Mouse (Mus musculus) mature B cell (primary cell): ENCODE results near the gene Palld.

Source experiments
- in situ Hi-C: fragments of 300-500 bp; cut with MboI; formaldehyde crosslinking; loops from 2 replicates; pipeline ENCODE4 v1.14.3; 2019

The Palld gene

DNA sequence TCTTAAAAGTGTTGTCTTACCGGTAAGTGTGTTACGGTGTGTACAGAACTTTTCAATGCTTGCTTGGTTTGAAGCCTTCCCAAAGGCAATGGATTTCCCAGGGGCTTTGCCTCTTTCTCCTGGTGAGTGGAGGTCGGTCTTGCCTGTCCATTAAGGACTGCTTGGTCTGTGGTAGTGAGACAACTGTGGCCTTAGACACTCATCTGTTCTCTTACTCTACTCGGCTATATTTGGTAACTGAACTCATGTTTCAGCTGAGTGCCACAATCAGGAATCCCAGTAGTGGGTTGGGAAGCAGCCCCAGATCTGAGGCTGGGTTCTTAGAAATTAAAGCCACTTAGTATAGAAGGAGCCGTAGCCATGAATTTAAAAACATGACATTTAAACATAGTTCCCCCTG, at the start of gene Palld:
Gene Palld (minus strand): TSS at position 170 of the 400 bp plus-strand sequence.
- in situ Hi-C loops = no loop called here

DNA sequence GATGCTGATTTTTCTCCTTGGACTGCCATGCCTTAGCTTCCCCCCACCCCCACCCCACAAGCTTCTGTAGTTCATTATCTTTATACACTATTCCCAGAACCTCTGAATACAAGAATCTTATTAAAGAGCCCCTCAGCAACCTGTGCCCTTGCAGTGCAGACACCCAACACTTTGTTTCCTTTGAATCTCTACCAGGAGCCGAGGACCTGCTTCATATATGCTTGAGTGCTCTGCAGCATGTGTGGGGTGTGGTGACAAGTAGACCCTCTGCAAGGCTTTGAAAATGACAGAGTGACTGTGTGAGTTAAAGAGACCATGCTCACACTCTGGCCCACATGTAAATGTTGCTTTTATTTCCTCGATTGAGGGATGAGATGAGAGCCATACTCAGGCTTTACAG, 35.1 kb upstream of the Palld start:
- in situ Hi-C loops = no loop called here

DNA sequence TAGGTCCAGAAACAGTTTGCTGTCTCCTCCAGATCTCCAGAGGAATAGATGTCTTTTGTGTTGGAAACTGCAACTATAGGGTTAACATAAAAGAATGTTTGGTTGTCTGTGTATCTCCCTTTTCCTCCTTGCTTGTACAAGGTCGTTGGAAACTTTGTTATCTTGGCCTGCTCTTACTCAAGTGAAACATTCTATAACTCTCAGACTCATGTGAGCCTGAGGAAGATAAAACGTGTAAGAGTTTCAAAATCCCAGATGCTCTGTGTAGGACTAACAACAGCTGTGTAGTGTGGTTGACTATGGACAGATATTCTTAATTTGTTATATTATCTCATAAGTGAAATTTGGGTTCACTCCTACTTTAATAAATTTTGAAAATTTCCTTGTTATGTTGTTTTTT, 30.8 kb upstream of the Palld start:
- in situ Hi-C loops = no loop called here

DNA sequence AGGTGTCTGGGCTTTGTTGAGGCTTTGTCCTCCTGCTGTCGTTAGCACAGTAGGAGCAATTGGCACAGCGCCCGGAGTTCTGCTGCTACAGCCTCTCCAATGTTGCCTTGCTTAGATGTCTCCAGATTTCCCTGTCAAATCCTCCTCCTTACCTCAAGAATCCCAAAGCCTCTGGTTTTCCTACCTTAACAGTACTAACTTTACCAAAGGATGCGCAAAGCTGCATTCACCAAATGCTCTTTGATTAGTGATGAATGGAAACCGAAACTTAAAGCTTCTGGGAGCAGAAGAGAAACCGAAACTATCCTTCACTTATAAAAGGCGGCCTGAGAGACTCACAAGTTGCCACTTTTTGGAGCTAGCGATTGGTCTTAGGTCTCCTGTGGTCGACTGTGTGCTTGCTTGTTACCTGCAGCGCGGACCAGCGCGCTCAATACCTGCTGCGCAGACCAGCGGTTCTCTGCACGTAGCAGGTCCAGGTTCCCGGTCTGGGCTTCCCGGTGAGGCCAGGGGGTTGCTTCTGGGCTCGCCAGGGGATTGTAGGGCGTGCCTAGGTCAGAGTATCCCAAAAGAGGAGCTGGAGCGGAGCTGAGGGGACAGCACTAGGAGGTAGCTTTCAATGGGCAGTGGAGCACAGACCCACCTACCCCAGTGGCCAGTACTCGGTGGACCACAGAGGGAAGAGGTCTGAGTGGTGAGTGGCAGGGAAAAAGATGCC, 25.4 kb upstream of the Palld start, which contains the start of gene Ddx60:
Gene Ddx60 (plus strand): TSS at position 311 of the 718 bp plus-strand sequence.
- in situ Hi-C loops = no loop called here

DNA sequence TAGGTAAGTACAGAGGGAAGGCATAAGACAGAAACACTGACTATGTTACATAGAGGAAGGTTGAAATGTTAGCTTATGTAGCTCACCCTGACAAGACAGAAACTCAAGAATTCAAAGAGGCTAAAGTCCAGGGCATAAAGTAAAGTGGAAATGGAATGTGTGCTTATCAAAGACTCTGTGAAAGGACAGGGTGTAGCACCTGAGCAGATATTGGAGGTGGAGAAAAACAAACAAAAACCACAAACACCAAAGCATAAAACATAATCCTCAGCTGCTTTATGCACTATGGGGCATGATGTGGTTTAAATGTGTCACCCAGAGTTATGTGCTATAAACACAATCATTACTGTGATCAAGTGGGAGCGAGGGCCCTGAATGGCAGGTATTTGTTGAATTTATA, 22.0 kb upstream of the Palld start:
- in situ Hi-C loops = no loop called here

DNA sequence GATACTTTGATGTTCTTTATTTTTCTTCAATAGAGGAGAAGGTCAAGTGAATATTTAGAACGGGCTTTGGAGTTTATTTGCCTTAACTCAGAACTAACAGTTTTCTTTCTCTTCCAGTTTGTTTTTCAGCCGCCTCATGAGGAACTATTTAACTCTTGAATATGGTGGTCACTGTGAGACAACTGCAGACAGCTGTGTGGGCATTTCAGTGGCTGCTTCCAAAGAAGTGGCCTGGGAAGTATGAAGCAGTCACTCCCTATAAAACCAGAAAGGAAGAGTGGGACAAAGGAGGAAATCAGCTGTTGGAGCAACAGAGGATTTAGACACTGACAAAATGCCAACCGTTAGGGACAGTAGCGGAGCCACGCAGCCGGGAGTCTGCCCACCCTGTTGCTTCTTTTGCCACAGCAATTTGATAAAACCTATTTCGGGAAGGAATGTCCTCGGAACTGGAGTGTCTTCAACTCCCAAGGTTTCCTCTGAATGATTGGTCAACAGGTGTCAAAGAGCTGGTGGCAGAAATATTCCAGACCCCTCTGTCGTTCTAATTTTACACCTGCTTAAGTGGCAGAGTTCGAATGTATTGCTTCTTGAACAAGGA, 19.1 kb upstream of the Palld start:
- in situ Hi-C loops = no loop called here

DNA sequence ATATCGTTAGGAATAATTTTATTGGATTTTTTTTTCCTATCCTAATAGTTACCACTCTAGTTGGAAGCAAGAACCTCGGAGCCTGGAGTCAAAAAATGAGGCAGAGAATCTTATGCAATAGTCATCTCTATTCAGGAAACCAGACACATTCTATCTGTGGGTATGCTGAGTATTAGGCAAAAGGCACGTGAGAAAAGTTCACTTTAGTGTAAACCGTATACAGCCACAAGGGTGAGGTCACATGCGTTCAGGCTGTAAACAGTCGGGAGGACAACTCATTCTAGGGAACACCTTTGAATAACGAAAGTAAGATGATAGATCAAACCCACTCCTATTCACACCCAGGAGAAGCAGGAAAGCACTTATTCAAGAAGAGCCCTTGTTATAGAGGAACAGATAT, 17.9 kb upstream of the Palld start:
- in situ Hi-C loops = no loop called here

DNA sequence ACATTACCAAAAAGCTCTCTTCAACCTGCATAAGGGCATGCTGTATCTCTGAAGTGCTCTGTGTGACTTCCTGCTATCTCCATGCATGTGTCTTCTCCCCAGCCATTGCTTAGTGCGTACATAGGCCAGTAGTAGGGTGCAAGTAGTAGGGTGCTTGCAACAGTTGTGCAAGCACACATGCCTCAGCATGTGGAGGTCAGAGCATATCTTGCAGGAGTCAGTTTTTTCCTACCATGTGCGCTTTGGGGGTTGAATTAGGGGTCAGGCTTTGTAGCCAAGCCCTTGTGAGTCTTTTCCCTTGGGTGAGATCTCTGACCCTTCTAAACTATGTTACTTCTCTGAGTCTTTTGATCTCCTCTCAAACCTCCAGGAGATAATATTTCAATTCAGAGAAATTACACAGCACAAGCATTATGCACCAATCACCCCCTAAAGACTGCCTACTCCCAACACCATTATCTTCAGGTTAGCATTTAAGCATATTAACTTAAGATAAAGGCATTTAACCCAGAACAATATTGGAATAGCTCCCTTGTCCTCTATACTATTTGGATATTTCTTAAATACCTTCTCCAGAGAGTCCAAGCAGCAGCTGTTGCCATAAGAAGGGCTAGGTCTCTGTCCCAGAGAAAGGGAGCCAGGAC, 16.8 kb upstream of the Palld start:
- in situ Hi-C loops = no loop called here

DNA sequence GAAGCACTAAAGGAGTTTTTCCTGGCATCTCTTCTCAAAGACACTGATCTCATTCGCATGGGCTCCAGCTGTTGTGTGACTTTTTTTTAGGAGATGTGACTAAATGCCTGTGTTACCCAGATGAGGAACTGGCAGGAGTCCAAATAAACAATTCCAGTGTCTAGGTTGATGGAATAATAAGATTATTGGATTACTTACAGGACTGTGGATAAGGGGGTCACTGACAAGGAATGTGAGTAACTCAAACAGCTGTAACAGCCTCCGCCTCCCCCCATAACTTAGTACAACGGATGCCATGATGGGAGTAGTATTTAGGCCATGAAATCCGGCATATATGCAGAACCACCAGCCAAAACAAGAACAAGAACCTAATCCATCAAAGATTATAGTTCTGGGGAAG, 14.8 kb upstream of the Palld start:
- in situ Hi-C loops = no loop called here

DNA sequence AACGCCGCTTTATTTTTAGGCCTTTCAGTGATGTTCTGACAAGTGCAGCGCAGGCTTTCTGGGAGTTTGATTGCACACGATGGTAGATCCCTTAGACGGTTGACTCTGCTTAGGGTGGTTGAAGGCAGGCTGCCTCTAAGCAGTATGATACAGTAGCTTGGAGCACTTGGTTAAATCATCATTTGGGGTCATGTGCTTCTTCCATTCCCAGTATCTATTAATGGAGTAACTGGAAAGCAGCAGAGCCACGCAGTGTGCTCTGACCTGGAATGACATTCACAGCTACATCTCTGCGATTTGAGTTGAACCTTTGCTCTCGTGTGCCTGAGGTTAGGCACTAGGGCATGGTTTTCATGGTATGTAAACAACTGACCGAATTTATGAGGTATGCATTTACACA, 11.5 kb upstream of the Palld start:
- in situ Hi-C loops = no loop called here

DNA sequence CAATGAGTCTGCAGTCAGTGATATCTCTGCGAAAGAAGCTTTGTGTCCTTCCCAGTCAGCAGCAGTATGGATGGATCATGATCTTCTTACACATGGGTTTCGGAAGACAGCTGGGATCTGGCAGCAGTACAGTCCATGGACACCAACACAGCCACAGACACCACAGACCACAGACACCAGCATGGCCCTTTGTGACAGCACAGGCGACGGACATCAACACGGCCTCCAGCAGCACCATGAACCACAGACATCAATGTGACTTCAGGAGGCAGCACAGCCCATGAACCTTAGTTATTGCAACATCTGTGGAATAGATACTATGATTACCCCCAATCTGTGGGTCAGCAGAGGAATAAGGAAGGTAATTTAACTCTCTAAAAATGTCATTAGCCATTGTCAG, 10.3 kb upstream of the Palld start:
- in situ Hi-C loops = no loop called here

DNA sequence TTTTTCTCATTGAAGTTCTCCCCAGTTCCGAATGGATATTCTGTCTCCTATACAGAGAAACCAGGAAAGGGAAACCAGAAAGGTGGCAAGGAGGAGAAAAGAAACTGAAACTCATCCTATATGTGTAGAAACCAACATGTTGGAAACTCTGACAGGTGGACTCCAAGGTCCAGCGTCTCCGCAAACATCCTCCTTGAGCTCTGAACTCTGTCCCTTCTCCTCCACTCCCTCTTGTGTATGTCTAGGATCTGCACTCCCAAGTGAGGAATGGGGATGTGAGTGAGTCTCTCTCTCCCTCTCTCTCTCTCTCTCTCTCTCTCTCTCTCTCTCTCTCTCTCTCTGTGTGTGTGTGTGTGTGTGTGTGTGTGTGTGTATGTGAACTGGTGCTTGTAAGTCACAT, 6.8 kb upstream of the Palld start:
- in situ Hi-C loops = no loop called here

DNA sequence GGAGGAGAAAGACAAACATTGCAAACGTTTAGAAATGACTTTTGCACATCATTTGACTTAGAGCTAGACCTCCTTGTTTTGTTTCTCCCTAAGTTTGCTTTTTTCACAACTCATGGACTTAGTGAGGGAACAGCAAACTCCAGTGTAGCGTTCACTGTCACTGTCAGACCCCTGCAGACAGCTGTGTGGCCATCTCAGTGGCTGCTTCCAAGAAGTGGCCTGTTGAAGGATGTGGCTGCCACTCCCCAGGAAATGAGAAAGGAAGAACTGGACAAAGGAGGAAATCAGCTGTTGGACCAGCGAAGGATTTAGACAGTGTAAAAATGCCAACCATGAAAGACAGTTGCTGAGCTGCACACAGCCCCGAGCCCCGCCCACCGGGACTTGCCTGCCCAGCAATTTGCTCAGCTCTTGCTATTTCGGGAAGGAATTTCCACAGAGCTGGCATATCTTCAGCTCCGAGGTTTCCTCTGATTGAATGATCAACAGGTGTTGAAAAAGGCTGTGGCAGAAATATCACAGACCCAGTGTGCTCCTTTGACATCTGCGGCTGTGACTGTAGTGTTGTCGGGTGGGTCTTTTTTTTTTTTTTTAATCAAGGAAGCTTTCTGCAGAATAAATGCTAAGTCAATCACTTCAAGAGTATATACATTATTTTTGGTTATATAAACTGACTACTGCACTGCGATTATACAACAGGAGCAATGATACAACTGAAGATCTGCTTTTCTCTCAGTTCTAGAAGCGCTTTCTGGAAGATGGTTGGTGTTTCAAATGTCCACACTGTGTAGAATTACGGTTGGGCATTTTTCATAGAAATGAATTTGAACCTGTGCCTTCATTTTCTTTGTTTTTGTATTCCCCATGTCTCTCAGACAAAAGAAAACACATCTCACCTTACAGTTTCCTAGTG, 6.1 kb upstream of the Palld start:
- in situ Hi-C loops = no loop called here

DNA sequence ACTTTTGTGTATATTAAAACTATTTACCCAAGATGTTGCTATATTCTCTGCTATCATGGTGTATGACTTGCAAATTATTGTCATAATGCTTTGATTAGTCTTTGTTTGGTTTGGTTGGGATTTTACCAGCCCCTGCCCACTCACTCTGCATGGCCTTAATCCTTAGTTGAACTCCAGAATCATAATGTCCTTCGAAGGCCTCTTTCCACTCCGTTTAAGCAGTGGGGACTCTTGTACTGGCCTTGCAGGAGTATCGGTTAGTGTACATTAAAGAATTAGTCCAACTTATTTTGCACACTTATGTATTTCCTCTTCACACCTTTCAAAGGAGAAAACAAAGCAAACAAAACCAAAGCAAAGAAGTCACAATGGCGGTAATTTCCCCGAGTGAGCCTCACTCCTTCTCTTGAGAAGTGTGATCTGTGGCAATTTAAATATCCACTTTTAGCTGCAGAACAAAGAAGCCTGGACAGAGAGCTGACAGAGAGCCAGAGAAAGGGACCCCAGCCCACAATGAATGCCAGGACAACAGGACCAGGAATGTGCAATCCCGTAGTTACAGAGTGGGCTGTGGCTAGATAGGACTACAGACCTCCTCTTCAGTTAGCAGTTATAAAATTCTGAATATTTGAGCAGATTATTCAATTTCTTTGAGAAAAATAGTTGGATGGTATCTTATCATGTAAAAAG, 1.3 kb downstream of the Palld start:
- in situ Hi-C loops = no loop called here

DNA sequence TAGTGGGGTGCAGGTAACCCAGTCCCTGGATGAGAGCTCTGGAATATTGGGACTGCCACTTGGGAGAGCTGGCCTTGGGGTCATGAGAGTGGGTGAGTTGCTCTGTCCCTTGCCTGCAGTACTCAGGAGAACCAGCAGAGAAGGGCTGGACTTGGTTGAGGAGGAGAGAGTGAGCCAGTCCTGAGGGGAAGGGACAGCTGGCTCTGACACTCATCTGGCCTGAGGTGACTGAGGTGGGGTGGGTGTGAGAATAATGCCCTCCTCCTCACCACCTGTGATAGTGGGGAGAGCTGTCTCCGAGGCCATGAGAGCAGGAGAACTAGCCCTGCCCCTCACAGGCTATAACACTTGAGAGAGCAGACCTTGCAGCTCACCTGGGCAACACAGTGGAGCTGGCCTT, 5.1 kb downstream of the Palld start:
- in situ Hi-C loops = no loop called here

DNA sequence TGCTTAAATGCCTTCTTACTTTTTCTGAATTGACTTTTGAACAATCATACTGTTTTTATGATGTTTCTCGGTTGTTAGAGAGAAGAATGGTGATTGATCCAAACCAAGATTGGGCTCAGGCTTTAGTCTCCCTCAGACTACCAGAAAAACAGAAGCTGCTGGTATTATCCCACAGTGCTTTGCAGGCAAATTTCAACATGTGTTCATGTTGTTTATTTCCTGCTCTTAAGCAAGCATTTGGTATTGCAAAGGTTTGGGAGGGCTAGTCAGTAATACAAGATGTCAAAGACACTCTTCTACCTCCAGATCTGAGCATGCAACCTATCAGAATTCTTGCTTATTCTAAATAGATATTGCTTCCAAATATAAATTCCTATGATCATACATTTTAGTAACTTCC, 5.7 kb downstream of the Palld start:
- in situ Hi-C loops = no loop called here

DNA sequence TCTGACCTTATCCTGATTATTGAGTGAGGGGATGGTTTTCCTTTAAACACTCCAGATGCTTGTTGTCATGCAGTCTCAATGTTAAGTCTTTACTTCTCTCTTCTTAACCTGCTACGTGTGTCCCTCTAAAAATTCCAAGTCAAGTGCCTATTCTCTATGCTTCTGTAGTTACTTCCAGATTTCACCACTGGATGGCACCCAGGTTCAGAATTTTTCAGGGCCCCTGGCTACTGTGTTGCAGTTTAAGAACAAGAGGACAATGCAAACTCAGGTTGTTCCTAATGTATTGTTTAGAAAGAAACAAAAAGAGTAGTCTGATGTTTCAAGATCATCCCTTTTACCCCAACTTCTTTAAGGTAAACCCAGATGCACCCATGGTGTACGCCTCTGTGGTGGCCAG, 8.4 kb downstream of the Palld start:
- in situ Hi-C loops = no loop called here

DNA sequence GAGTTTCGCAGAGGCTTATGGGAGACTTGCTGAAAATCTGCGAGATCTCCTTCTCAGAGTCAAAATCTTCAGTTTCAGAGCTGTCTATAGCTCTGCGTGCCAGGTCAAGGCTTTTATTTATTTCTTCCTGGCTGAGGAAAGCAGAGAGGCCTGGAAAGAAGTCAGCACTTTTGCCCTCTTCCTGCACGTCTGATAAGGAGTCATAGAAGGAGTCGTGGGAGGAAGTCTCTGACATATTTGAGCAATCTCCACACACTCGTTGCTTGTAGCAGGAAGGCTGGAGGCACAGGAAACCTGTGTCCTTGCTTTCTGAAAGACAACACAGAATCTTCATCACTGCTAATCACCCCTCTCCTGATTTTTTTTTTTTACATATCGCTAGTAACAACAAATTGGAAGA, 24.9 kb downstream of the Palld start:
- in situ Hi-C loops = no loop called here

DNA sequence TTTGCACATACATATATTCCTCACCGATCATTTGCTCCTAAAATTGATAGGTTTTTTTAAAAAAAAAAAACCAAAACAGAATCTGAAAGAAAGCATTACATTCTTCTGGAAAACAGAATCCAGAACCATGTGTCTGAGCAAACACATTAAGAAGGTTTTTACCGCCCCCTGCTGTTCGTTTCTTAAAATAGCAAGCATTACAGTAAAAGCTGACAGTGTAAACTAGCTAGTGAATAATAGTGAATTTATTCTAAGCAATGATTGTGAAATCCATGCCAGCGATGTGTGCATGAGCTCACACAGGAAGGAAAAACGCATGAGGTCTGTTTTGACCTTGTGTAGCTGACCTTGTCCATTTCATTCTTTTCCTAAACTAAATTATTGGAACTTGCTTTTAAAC, 27.2 kb downstream of the Palld start:
- in situ Hi-C loops = no loop called here

DNA sequence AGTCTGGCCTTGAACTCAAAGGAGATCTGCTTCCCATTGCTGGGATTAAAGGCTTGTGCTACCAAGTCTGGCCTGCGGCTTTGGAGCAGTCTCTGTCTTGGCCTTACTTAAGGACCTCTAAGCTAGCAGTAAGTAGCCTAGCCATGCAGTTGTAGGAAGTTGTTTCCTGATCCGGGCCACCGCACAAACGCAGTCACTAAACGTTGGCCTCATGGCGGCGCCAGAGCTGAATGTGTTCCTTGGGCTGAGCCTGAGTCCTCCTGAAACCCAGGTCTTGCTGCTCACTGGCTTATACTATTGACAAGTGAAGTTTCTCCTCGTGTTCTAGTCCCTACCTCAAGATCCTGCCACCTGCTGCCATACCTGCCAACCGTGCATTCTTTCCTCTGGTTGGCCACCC, 28.5 kb downstream of the Palld start:
- in situ Hi-C loops = no loop called here

DNA sequence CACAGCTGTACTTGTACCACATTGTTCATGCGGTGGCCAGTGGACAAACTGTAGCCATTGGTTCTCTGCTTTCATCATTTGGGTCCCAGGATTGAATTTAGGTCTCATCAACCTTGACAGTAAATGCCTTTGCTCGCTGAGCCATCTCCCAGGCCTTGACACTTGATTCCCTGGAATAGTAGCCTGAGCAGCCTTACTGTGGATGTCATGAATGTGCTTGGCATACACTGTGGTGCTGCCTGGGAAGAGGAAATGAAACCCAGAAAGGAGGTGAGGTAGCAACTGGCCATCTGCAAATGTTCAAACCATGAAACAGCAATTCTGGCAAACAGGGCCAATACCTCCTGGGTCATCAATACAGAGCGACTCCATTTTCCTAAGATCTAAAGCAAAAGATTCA, 34.0 kb downstream of the Palld start:
- in situ Hi-C loops = no loop called here

DNA sequence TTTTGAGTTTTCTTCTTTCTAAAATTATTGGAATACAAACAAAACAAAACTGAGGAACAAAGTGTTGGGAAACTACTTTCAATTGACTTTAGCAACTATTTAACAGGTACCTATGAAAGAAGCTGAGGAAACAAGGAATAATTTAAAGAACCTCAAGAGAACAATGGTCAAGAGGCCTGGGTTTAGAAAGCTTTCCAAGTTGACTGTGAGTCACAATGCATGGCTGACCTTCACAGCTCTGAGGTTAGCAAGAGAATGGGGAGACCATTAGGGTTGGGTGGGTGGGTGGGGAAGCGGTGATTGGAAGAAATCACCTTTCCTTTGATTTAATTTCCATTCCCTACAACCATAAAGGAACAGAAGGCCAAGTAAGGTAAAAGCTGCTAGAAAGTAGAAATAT, 35.6 kb downstream of the Palld start:
- in situ Hi-C loops = no loop called here
